Mouse (Mus musculus): Measurements from ENCODE around the gene Mettl13.

DNA sequence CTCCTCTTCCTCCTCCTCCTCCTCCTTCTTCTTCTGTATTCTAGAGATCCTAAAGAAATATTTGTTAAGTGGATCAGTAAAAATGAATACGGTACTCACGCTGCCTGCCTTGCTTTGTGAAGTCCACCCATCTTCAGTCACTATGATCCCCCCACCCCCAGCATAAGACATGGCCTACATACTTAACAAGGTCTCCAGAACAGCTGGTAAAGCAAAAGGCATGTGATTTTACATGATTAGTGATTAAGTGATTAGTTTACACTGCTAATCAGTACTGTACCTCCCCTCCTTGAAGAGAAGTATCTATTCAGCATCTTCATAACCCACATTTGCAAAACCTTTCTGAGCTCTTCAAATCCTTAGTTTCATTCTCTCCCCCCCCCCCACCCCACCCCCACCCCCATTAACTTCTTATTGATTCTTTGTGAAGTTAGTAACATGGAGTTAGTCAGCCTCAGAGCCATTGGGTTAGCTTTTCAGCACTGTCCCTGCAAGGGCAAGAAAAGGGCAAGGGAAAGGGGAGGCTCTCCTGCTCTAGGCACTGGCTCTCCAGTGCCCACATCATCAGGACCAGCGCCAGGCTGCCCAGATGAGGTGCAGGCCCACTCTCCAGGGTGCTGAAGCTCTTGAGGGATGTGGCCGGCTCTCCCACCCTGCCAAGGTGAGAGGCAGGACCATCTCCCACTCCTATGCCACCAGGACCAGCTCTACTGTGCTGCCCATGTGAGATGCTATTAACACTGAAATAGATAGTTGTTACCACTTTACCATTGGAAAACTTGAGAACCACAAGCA lies 39.9 kb downstream of the Mettl13 start:
- TF ChIP-seq POLR2A (IDR thresholded peaks at IDR 0.05; ENCODE audit: low read depth, low read length) (no peak), CTCF (IDR thresholded peaks at IDR 0.05; ENCODE audit: borderline replicate concordance, insufficient read depth, low read length) (no peak)

Data from embryonic fibroblast, embryonic 13.5 days (primary cell).